Mouse (Mus musculus) midbrain, embryonic 15.5 days (tissue): ENCODE measurements at regions not wholly inside any gene's neighbourhood (a gene's known extent, or its start where the extent isn't known, plus 50 kb on each side); places are given as distances from the start of the nearest gene placed in this dataset.
A peak's percentile ranks its signal among the peaks of the same experiment; 100 is the strongest.

Experiments
- ATAC-seq: fragments of 200-750 bp; cut with Nextera tagmentation; replicated peaks from 2 replicates; pipeline ENCODE4 v1.8.0; 2017; ENCODE audit warnings: moderate TSS enrichment
- H3K27ac ChIP-seq: fragments of 300-500 bp; sonication (generic); 2 replicates; pipeline ENCODE4 v1.5.1; 2015; ENCODE audit warnings: mild to moderate bottlenecking, inconsistent platforms
- H3K27me3 ChIP-seq: fragments of 300-500 bp; sonication (generic); replicated peaks from 2 replicates; pipeline ENCODE4 v1.6.1; 2015; ENCODE audit warnings: inconsistent platforms
- H3K36me3 ChIP-seq: fragments of 300-500 bp; sonication (generic); replicated peaks from 2 replicates; pipeline ENCODE4 v1.6.1; 2015; ENCODE audit warnings: inconsistent platforms
- H3K4me1 ChIP-seq: fragments of 300-500 bp; sonication (generic); 2 replicates; pipeline ENCODE4 v1.6.1; 2015; ENCODE audit warnings: inconsistent platforms
- H3K4me2 ChIP-seq: fragments of 300-500 bp; sonication (generic); 2 replicates; pipeline ENCODE4 v1.6.1; 2015; ENCODE audit warnings: inconsistent platforms, mild to moderate bottlenecking, moderate library complexity
- H3K4me3 ChIP-seq: fragments of 300-500 bp; sonication (generic); 2 replicates; pipeline ENCODE4 v1.5.1; 2015; ENCODE audit warnings: mild to moderate bottlenecking, inconsistent platforms
- H3K9ac ChIP-seq: fragments of 300-500 bp; sonication (generic); 2 replicates; pipeline ENCODE4 v1.6.1; 2015; ENCODE audit warnings: mild to moderate bottlenecking, inconsistent platforms
- H3K9me3 ChIP-seq: fragments of 300-500 bp; sonication (generic); 2 replicates; pipeline ENCODE4 v1.6.1; 2016; ENCODE audit warnings: inconsistent platforms
- WGBS: fragments of 180-500 bp; shearing (Covaris S2); methylation state at CpG from one replicate; pipeline ENCODE4 v1.1.7; 2015; ENCODE audit warnings: mixed read lengths; 5-methylcytosine and 5-hydroxymethylcytosine counted together

- no peak overlapping the region for H3K4me2 ChIP-seq
- no peaks in the 10 kb centered on the region for H3K36me3 ChIP-seq
- no peaks in the 10 kb centered on the region for H3K27me3 ChIP-seq
- no peak for ATAC-seq
- no peak overlapping the region for H3K27ac ChIP-seq
- no peaks in the 10 kb centered on the region for H3K4me1 ChIP-seq
- H3K4me3 ChIP-seq: no peak overlapping the region
- no peak overlapping the region for H3K9ac ChIP-seq
- H3K9me3 ChIP-seq: no peaks in the 10 kb centered on the region
- WGBS: 78% methylated on average over 6 of the region's 6 CpGs
Measured at GRCm38 (mm10) chrX:11644484-11644883, 316.9 kb downstream of the H2al1j start.

GRCm38 (mm10) chrX:11646681-11647526 lies 319.3 kb downstream of the H2al1j start:
- WGBS: 79% methylated on average over 7 of the region's 7 CpGs
- H3K4me1 ChIP-seq: no peaks in the 10 kb centered on the region
- no peak overlapping the region for H3K9ac ChIP-seq
- H3K27me3 ChIP-seq: no peaks in the 10 kb centered on the region
- H3K4me3 ChIP-seq: no peak overlapping the region
- H3K27ac ChIP-seq: no peak overlapping the region
- no peaks in the 10 kb centered on the region for H3K9me3 ChIP-seq
- no peak overlapping the region for H3K4me2 ChIP-seq
- no peak for ATAC-seq
- no peaks in the 10 kb centered on the region for H3K36me3 ChIP-seq

- Histone ChIP-seq H3K4me2 (no peak overlapping the region), H3K9me3 (no peaks in the 10 kb centered on the region), H3K27me3 (no peaks in the 10 kb centered on the region), H3K9ac (no peak overlapping the region), H3K27ac (no peak overlapping the region), H3K36me3 (no peaks in the 10 kb centered on the region), H3K4me1 (no peaks in the 10 kb centered on the region), H3K4me3 (no peak overlapping the region)
- no peak for ATAC-seq
- WGBS: 48% methylated on average over 1 of the region's 1 CpGs
Measured at GRCm38 (mm10) chrX:11647527-11647836, 319.9 kb downstream of the H2al1j start.

- H3K36me3 ChIP-seq: no peaks in the 10 kb centered on the region
- H3K9me3 ChIP-seq: no peaks in the 10 kb centered on the region
- WGBS: 95% methylated on average over 2 of the region's 2 CpGs
- no peaks in the 10 kb centered on the region for H3K27me3 ChIP-seq
- no peak overlapping the region for H3K27ac ChIP-seq
- no peak overlapping the region for H3K9ac ChIP-seq
- H3K4me2 ChIP-seq: no peak overlapping the region
- H3K4me1 ChIP-seq: no peaks in the 10 kb centered on the region
- no peak for ATAC-seq
- no peak overlapping the region for H3K4me3 ChIP-seq
Measured at GRCm38 (mm10) chrX:11653336-11653735, 325.7 kb downstream of the H2al1j start.

GRCm38 (mm10) chrX:11654976-11655375 lies 327.4 kb downstream of the H2al1j start:
- no peak overlapping the region for H3K9ac ChIP-seq
- 58% methylated on average over 5 of the region's 5 CpGs for WGBS
- H3K36me3 ChIP-seq: no peaks in the 10 kb centered on the region
- no peak overlapping the region for H3K4me2 ChIP-seq
- no peak overlapping the region for H3K4me3 ChIP-seq
- ATAC-seq: no peak
- H3K9me3 ChIP-seq: no peaks in the 10 kb centered on the region
- H3K27ac ChIP-seq: no peak overlapping the region
- no peaks in the 10 kb centered on the region for H3K4me1 ChIP-seq
- H3K27me3 ChIP-seq: no peaks in the 10 kb centered on the region

- Histone ChIP-seq H3K27ac (no peak overlapping the region), H3K9me3 (no peaks in the 10 kb centered on the region), H3K4me3 (no peak overlapping the region), H3K9ac (no peak overlapping the region), H3K27me3 (no peaks in the 10 kb centered on the region), H3K4me1 (no peaks in the 10 kb centered on the region), H3K4me2 (no peak overlapping the region), H3K36me3 (no peaks in the 10 kb centered on the region)
- WGBS: 57% methylated on average over 6 of the region's 6 CpGs
- no peak for ATAC-seq
Measured at GRCm38 (mm10) chrX:11655466-11655865, 327.8 kb downstream of the H2al1j start.

- H3K9me3 ChIP-seq: no peaks in the 10 kb centered on the region
- no peak overlapping the region for H3K27ac ChIP-seq
- no peak overlapping the region for H3K9ac ChIP-seq
- H3K4me1 ChIP-seq: no peaks in the 10 kb centered on the region
- no peak for ATAC-seq
- no peak overlapping the region for H3K4me3 ChIP-seq
- H3K4me2 ChIP-seq: no peak overlapping the region
- 54% methylated on average over 9 of the region's 9 CpGs for WGBS
- H3K27me3 ChIP-seq: peaks cover 9% of the 10 kb centered on the region; the same call in 1 of the 2 replicates
- no peaks in the 10 kb centered on the region for H3K36me3 ChIP-seq
Measured at GRCm38 (mm10) chrX:11657606-11658254, 330.1 kb downstream of the H2al1j start.

GRCm38 (mm10) chrX:11663187-11663829 lies 335.7 kb downstream of the H2al1j start:
- Histone ChIP-seq H3K9ac (no peak overlapping the region), H3K27me3 (peaks cover 9% of the 10 kb centered on the region; the same call in 1 of the 2 replicates), H3K4me3 (no peak overlapping the region), H3K4me2 (no peak overlapping the region), H3K4me1 (peaks cover 11% of the 10 kb centered on the region), H3K27ac (no peak overlapping the region), H3K36me3 (no peaks in the 10 kb centered on the region), H3K9me3 (no peaks in the 10 kb centered on the region)
- 35% methylated on average over 5 of the region's 6 CpGs for WGBS
- 0 out of 2 replicates have a peak, but pooled peaks have one; percentile 28 for ATAC-seq

GRCm38 (mm10) chrX:11664330-11665061 lies 336.9 kb downstream of the H2al1j start:
- WGBS: 8% methylated on average over 41 of the region's 68 CpGs
- peak overlapping the region; percentile 40 for H3K4me3 ChIP-seq
- peak overlapping the region; percentile 68 for H3K4me2 ChIP-seq
- peaks cover 9% of the 10 kb centered on the region; the same call in 1 of the 2 replicates for H3K27me3 ChIP-seq
- ATAC-seq: peak; percentile 86
- peak overlapping the region; percentile 83 for H3K27ac ChIP-seq
- peaks cover 11% of the 10 kb centered on the region for H3K4me1 ChIP-seq
- H3K9me3 ChIP-seq: no peaks in the 10 kb centered on the region
- H3K9ac ChIP-seq: peak overlapping the region; percentile 58
- no peaks in the 10 kb centered on the region for H3K36me3 ChIP-seq

GRCm38 (mm10) chrX:11665077-11665974 lies 337.7 kb downstream of the H2al1j start:
- Histone ChIP-seq H3K4me2 (peak overlapping the region; percentile 68), H3K36me3 (no peaks in the 10 kb centered on the region), H3K4me3 (peak overlapping the region; percentile 40), H3K4me1 (peaks cover 11% of the 10 kb centered on the region), H3K9me3 (no peaks in the 10 kb centered on the region), H3K27me3 (peaks cover 9% of the 10 kb centered on the region; the same call in 1 of the 2 replicates), H3K9ac (peak overlapping the region; percentile 58), H3K27ac (peak overlapping the region; percentile 83)
- 23% methylated on average over 30 of the region's 30 CpGs for WGBS
- peak; percentile 40 for ATAC-seq

- Histone ChIP-seq H3K27ac (no peak overlapping the region), H3K4me2 (no peak overlapping the region), H3K27me3 (peaks cover under 1% of the 10 kb centered on the region; the same call in 1 of the 2 replicates), H3K4me3 (no peak overlapping the region), H3K4me1 (peaks cover 11% of the 10 kb centered on the region), H3K9ac (no peak overlapping the region), H3K9me3 (no peaks in the 10 kb centered on the region), H3K36me3 (no peaks in the 10 kb centered on the region)
- WGBS: 24% methylated on average over 6 of the region's 15 CpGs
- no peak for ATAC-seq
Measured at GRCm38 (mm10) chrX:11666517-11666916, 338.9 kb downstream of the H2al1j start.
